Mouse (Mus musculus): ENCODE measurements at regions not wholly inside any gene's neighbourhood (a gene's known extent, or its start where the extent isn't known, plus 50 kb on each side); places are given as distances from the start of the nearest gene placed in this dataset.
A peak's percentile ranks its signal among the peaks of the same experiment; 100 is the strongest.

DNA sequence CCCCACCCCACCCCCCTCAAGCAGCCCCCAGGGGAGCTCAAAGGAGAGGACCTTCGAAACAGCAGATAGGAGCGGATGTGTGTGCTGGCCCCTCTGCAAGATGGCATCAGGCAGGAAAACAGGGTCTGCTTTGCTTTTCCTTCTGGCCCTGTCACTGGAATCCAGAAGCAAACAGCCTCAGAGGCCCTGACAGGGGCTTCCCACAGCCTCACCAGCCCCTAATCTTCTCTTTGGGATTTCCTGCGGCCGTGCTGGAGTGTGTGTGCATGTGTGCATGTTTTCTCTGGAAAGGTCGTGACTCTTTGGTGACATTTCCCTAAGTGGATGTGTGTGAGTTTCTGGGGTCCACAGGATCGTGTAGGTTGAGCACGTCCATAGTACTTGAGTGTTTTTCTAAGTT is 71.1 kb upstream of the Irx6 start:
- ATAC-seq (ENCODE audit: insufficient number of reproducible peaks, low FRiP score, low TSS enrichment, low read depth) (no peak), DNase-seq (ENCODE audit: low spot score) (no peak)
- Histone ChIP-seq H3K36me3 (ENCODE audit: control insufficient read depth, insufficient read depth, low read length) (no peaks in the 10 kb centered on the region), H3K4me1 (ENCODE audit: control insufficient read depth, insufficient read depth, low read length) (no peaks in the 10 kb centered on the region), H3K27ac (replicated peaks; ENCODE audit: low read depth, low read length) (no peak overlapping the region), H3K4me2 (ENCODE audit: low read depth, severe bottlenecking) (no peak overlapping the region), H3K9me3 (ENCODE audit: control insufficient read depth, low read length) (no peaks in the 10 kb centered on the region), H3K9ac (ENCODE audit: low read length) (no peak overlapping the region), H3K4me3 (ENCODE audit: low read depth, low read length) (no peak overlapping the region), H3K27me3 (ENCODE audit: control insufficient read depth, insufficient read depth, low read length) (no peaks in the 10 kb centered on the region)
- 66% methylated on average over 7 of the region's 7 CpGs for WGBS

DNA sequence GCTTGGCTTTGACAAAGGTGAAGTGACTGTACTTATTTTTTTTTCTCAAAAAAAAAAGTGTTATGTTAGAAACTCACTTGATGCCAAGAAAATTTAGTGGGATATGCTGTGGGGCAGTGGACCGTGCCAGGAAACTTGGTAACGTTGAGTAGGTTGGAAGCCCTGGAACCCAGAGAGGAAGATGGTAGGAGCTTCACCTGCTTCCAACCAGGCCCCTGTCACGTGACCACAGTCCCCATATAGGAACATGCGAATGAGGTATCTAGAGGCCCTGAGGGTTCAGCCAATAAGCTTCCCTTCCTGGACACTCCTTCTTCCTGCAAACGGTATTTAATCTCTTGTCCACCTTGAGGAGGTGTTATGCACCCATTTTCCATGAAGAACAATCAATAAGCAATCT is 68.5 kb upstream of the Irx6 start:
- no peaks in the 10 kb centered on the region for H3K36me3 ChIP-seq (ENCODE audit: control insufficient read depth, insufficient read depth, low read length)
- H3K4me2 ChIP-seq (ENCODE audit: low read depth, severe bottlenecking), result no peak overlapping the region
- no peaks in the 10 kb centered on the region for H3K4me1 ChIP-seq (ENCODE audit: control insufficient read depth, insufficient read depth, low read length)
- WGBS, result 88% methylated on average over 5 of the region's 5 CpGs
- H3K9ac ChIP-seq (ENCODE audit: low read length), result no peak overlapping the region
- no peaks in the 10 kb centered on the region for H3K27me3 ChIP-seq (ENCODE audit: control insufficient read depth, insufficient read depth, low read length)
- ATAC-seq (ENCODE audit: insufficient number of reproducible peaks, low FRiP score, low TSS enrichment, low read depth) (no peak), DNase-seq (ENCODE audit: low spot score) (no peak)
- H3K27ac ChIP-seq (replicated peaks; ENCODE audit: low read depth, low read length), result no peak overlapping the region
- no peaks in the 10 kb centered on the region for H3K9me3 ChIP-seq (ENCODE audit: control insufficient read depth, low read length)
- H3K4me3 ChIP-seq (ENCODE audit: low read depth, low read length), result no peak overlapping the region

DNA sequence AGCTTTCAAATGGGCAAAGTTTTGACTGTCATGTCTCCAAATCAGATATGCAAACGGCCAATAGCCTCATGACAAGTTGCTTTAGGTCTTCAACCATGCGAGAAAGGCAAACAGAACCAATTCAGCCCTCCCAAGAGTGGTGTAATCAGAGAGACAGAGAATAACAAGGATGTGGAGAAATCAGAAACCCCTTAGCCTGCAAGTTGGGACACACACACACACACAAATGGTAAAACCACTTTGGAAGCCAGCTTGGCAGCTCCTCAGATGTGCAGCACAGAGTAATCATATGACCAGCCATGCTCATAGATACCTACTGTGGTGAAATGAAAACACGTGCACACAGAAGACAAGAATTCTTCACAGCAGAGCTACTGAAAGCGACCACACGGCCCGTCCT is 66.5 kb upstream of the Irx6 start:
- H3K27ac ChIP-seq (replicated peaks; ENCODE audit: low read depth, low read length), result no peak overlapping the region
- H3K36me3 ChIP-seq (ENCODE audit: control insufficient read depth, insufficient read depth, low read length), result no peaks in the 10 kb centered on the region
- H3K9ac ChIP-seq (ENCODE audit: low read length), result no peak overlapping the region
- no peaks in the 10 kb centered on the region for H3K9me3 ChIP-seq (ENCODE audit: control insufficient read depth, low read length)
- ATAC-seq (ENCODE audit: insufficient number of reproducible peaks, low FRiP score, low TSS enrichment, low read depth), result no peak
- no peak overlapping the region for H3K4me2 ChIP-seq (ENCODE audit: low read depth, severe bottlenecking)
- no peak overlapping the region for H3K4me3 ChIP-seq (ENCODE audit: low read depth, low read length)
- no peaks in the 10 kb centered on the region for H3K4me1 ChIP-seq (ENCODE audit: control insufficient read depth, insufficient read depth, low read length)
- no peaks in the 10 kb centered on the region for H3K27me3 ChIP-seq (ENCODE audit: control insufficient read depth, insufficient read depth, low read length)
- DNase-seq (ENCODE audit: low spot score), result no peak
- 80% methylated on average over 6 of the region's 6 CpGs for WGBS

DNA sequence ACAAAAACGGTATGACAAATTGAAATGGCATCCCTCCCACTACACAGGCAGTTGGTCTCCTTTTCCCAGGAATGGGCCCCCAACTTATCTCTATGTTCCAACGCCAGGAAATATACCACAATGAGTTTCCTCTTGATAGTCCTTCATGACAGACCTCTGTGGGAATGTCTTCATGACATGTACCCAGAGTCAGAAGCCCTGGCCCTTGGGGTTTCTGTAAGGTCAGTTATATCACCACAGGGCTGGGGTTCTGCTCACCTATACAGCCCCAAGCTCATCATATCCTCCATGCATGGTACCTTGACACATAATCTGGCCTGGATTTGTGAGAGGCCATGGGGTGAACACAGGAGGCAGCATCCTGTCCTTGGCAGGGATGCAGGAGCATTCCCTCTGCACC is 64.2 kb upstream of the Irx6 start:
- Histone ChIP-seq H3K9me3 (ENCODE audit: control insufficient read depth, low read length) (no peaks in the 10 kb centered on the region), H3K4me3 (ENCODE audit: low read depth, low read length) (no peak overlapping the region), H3K4me2 (ENCODE audit: low read depth, severe bottlenecking) (no peak overlapping the region), H3K27ac (replicated peaks; ENCODE audit: low read depth, low read length) (no peak overlapping the region), H3K9ac (ENCODE audit: low read length) (no peak overlapping the region), H3K36me3 (ENCODE audit: control insufficient read depth, insufficient read depth, low read length) (no peaks in the 10 kb centered on the region), H3K27me3 (ENCODE audit: control insufficient read depth, insufficient read depth, low read length) (no peaks in the 10 kb centered on the region), H3K4me1 (ENCODE audit: control insufficient read depth, insufficient read depth, low read length) (no peaks in the 10 kb centered on the region)
- DNase-seq (ENCODE audit: low spot score) (no peak), ATAC-seq (ENCODE audit: insufficient number of reproducible peaks, low FRiP score, low TSS enrichment, low read depth) (no peak)
- WGBS, result 83% methylated on average over 2 of the region's 2 CpGs

DNA sequence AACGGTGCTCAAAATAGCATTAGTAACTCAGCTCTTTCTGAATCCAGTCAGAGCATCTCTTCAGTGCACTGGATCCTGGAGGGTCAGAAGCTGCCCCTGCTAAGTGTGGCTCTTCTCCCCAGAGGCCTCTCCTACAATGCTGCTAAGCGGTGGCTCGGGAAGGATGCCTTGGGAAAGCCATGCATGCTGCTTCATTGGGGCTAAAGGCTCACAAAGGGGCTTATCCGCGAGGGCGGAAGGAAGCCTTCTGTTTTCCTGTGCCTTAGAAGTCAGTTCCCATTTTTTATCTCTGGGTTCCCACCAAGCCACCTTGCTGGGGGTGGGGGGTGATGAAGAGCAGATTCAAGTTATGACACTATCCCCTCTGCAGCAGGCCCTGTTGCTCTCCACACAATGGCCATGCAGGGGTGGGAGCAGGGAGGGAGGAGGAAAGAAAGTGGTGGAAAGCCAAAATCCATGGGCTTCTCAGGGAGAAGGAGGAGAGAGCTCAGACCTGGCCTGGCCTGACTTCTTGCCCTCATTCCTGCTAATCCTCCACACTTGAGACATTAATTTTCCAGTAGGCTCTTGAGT is 63.5 kb upstream of the Irx6 start:
- no peak overlapping the region for H3K9ac ChIP-seq (ENCODE audit: low read length)
- H3K4me3 ChIP-seq (ENCODE audit: low read depth, low read length), result no peak overlapping the region
- H3K27me3 ChIP-seq (ENCODE audit: control insufficient read depth, insufficient read depth, low read length), result no peaks in the 10 kb centered on the region
- 61% methylated on average over 6 of the region's 6 CpGs for WGBS
- DNase-seq (ENCODE audit: low spot score) (no peak), ATAC-seq (ENCODE audit: insufficient number of reproducible peaks, low FRiP score, low TSS enrichment, low read depth) (no peak)
- no peak overlapping the region for H3K27ac ChIP-seq (replicated peaks; ENCODE audit: low read depth, low read length)
- H3K4me1 ChIP-seq (ENCODE audit: control insufficient read depth, insufficient read depth, low read length), result no peaks in the 10 kb centered on the region
- H3K36me3 ChIP-seq (ENCODE audit: control insufficient read depth, insufficient read depth, low read length), result no peaks in the 10 kb centered on the region
- no peak overlapping the region for H3K4me2 ChIP-seq (ENCODE audit: low read depth, severe bottlenecking)
- no peaks in the 10 kb centered on the region for H3K9me3 ChIP-seq (ENCODE audit: control insufficient read depth, low read length)

DNA sequence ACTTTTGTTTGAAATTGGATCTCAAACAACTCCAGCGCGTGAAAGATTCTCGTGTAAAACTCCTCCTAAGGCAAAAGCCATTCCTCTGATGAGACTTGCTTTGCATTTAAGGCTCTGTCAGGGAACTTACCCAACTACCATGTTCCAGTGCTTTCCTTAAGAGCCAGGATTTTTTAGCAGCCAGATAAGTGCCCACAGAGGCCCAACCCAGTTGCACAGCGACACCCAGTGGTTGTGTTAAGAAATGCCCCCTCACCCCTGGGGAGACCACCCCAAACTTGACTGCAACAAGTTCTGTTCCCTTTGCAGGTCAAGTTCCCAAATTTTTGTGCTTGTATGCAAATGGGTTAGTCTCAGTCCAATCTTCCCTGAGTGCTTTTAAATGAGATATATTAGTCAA is 60.6 kb upstream of the Irx6 start:
- H3K9ac ChIP-seq (ENCODE audit: low read length), result no peak overlapping the region
- H3K4me3 ChIP-seq (ENCODE audit: low read depth, low read length), result no peak overlapping the region
- ATAC-seq (ENCODE audit: insufficient number of reproducible peaks, low FRiP score, low TSS enrichment, low read depth) (no peak), DNase-seq (ENCODE audit: low spot score) (peak; percentile 61)
- H3K4me2 ChIP-seq (ENCODE audit: low read depth, severe bottlenecking), result no peak overlapping the region
- no peaks in the 10 kb centered on the region for H3K9me3 ChIP-seq (ENCODE audit: control insufficient read depth, low read length)
- no peaks in the 10 kb centered on the region for H3K4me1 ChIP-seq (ENCODE audit: control insufficient read depth, insufficient read depth, low read length)
- H3K27me3 ChIP-seq (ENCODE audit: control insufficient read depth, insufficient read depth, low read length), result no peaks in the 10 kb centered on the region
- WGBS, result 26% methylated on average over 4 of the region's 4 CpGs
- no peaks in the 10 kb centered on the region for H3K36me3 ChIP-seq (ENCODE audit: control insufficient read depth, insufficient read depth, low read length)
- no peak overlapping the region for H3K27ac ChIP-seq (replicated peaks; ENCODE audit: low read depth, low read length)

DNA sequence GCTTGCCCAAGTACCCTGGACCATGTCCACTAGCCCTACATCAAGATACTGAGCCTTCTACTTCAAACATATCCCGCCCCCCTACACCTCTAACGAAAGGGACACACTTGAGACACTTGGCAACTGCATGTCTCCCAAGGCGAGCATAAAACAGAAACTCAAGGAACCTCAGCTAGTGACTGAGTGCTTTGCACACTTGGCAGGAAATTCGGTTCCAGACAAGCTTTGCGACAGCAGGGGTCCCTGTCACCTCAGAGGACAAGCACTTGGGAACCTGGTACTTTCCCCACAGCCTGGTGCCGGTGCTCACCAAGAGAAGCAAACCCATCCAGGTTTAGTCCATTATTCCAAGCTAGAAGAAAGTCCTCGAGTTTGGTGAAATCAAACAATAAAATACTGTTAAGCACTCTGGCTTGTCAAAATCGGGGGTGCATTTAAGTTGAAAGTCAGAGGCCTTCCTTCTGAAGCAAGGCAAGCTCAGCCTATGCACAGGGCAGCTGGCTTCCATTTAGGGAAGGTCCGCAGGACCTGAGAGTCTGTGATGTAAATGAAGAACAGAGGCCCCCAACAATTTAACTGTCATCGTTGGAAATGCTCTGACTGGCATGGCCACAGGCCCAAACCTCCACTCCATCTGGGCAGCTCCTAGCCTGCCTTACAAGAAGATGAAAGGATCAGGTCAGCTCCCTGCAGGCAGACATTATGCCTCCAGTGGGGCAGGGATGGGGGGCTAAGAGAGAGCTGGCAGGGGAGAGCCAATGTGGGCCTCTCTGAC is 57.6 kb upstream of the Irx6 start:
- no peak overlapping the region for H3K27ac ChIP-seq (replicated peaks; ENCODE audit: low read depth, low read length)
- ATAC-seq (ENCODE audit: insufficient number of reproducible peaks, low FRiP score, low TSS enrichment, low read depth), result no peak
- H3K4me3 ChIP-seq (ENCODE audit: low read depth, low read length), result no peak overlapping the region
- no peaks in the 10 kb centered on the region for H3K4me1 ChIP-seq (ENCODE audit: control insufficient read depth, insufficient read depth, low read length)
- H3K9me3 ChIP-seq (ENCODE audit: control insufficient read depth, low read length), result no peaks in the 10 kb centered on the region
- DNase-seq (ENCODE audit: low spot score), result no peak
- H3K4me2 ChIP-seq (ENCODE audit: low read depth, severe bottlenecking), result no peak overlapping the region
- H3K36me3 ChIP-seq (ENCODE audit: control insufficient read depth, insufficient read depth, low read length), result no peaks in the 10 kb centered on the region
- H3K9ac ChIP-seq (ENCODE audit: low read length), result no peak overlapping the region
- H3K27me3 ChIP-seq (ENCODE audit: control insufficient read depth, insufficient read depth, low read length), result no peaks in the 10 kb centered on the region
- WGBS, result 36% methylated on average over 10 of the region's 10 CpGs

DNA sequence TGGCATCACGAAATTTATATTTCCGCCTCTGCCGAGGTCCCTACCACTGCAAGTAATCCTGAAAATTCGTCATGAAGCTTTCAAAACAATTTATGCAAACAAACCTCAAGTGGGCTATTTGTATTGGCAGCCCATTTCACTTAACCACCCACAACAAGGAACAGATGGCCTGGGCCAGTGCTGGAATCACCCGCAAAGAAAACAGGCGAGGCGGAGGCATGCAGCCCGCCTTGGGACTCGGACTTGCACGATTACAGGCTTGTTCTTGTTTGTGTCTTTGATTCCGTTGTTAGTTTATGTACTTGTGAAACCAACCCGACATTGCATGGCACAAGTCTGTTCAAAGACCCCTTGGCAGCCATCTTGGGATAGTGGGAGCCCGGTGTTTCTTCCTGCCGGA is 55.8 kb upstream of the Irx6 start:
- 63% methylated on average over 14 of the region's 14 CpGs for WGBS
- no peak for ATAC-seq (ENCODE audit: insufficient number of reproducible peaks, low FRiP score, low TSS enrichment, low read depth)
- H3K27ac ChIP-seq (replicated peaks; ENCODE audit: low read depth, low read length), result no peak overlapping the region
- no peak overlapping the region for H3K4me3 ChIP-seq (ENCODE audit: low read depth, low read length)
- no peaks in the 10 kb centered on the region for H3K4me1 ChIP-seq (ENCODE audit: control insufficient read depth, insufficient read depth, low read length)
- H3K27me3 ChIP-seq (ENCODE audit: control insufficient read depth, insufficient read depth, low read length), result no peaks in the 10 kb centered on the region
- H3K4me2 ChIP-seq (ENCODE audit: low read depth, severe bottlenecking), result no peak overlapping the region
- no peak overlapping the region for H3K9ac ChIP-seq (ENCODE audit: low read length)
- peak; percentile 44 for DNase-seq (ENCODE audit: low spot score)
- no peaks in the 10 kb centered on the region for H3K36me3 ChIP-seq (ENCODE audit: control insufficient read depth, insufficient read depth, low read length)
- no peaks in the 10 kb centered on the region for H3K9me3 ChIP-seq (ENCODE audit: control insufficient read depth, low read length)

All from limb, embryonic 11.5 days (tissue).